Mouse (Mus musculus): ENCODE results near the gene Eml2. TPM values are rescaled to one million over a fixed set of nuclear protein-coding genes. Genes with fewer than 3 reads are reported as not detected.

Eml2 gene
- polyA plus RNA-seq (2015; fragmentation: Nextera tagmentation; extraction: Ambion mirVana): 10.6 and 10.7 TPM in 2 replicates

GRCm38 (mm10) chr7:19175708-19176515 lies at the start of gene Eml2:
Gene Eml2 (plus strand): TSS chr7:19176421.
- Histone ChIP-seq H3K27ac (no peak within 1 kb of the TSS), H3K4me3 (replicated peaks) (peak within 1 kb of the TSS; percentile 20), H3K4me2 (peak within 1 kb of the TSS; percentile 39), H3K9ac (no peak within 1 kb of the TSS), H3K9me3 (no peaks in the 10 kb centered on the region), H3K36me3 (no peaks in the 10 kb centered on the region), H3K4me1 (peaks cover 23% of the 10 kb centered on the region), H3K27me3 (replicated peaks) (peaks cover 51% of the 10 kb centered on the region)
- peak; percentile 27; the same call in 1 of the 2 replicates for ATAC-seq (ENCODE audit: insufficient read depth, low FRiP score, low read depth)
- WGBS: 2% methylated on average over 30 of the region's 30 CpGs

GRCm38 (mm10) chr7:19127744-19128143 lies 48.5 kb upstream of the Eml2 start:
- no peak for ATAC-seq (ENCODE audit: insufficient read depth, low FRiP score, low read depth)
- WGBS: 75% methylated on average over 5 of the region's 5 CpGs
- no peak overlapping the region for H3K9ac ChIP-seq
- no peaks in the 10 kb centered on the region for H3K36me3 ChIP-seq
- no peaks in the 10 kb centered on the region for H3K9me3 ChIP-seq
- H3K4me1 ChIP-seq: peaks cover 6% of the 10 kb centered on the region; the same call in 1 of the 2 replicates
- H3K27ac ChIP-seq: no peak overlapping the region
- H3K27me3 ChIP-seq (replicated peaks): no peaks in the 10 kb centered on the region
- H3K4me2 ChIP-seq: no peak overlapping the region
- H3K4me3 ChIP-seq (replicated peaks): no peak overlapping the region

GRCm38 (mm10) chr7:19129396-19129795 lies 46.8 kb upstream of the Eml2 start:
- Histone ChIP-seq H3K9me3 (no peaks in the 10 kb centered on the region), H3K27ac (no peak overlapping the region), H3K27me3 (replicated peaks) (no peaks in the 10 kb centered on the region), H3K36me3 (peaks cover under 1% of the 10 kb centered on the region; the same call in 1 of the 2 replicates), H3K4me3 (replicated peaks) (no peak overlapping the region), H3K9ac (no peak overlapping the region), H3K4me1 (peaks cover 6% of the 10 kb centered on the region; the same call in 1 of the 2 replicates), H3K4me2 (no peak overlapping the region)
- ATAC-seq (ENCODE audit: insufficient read depth, low FRiP score, low read depth): no peak
- 89% methylated on average over 5 of the region's 5 CpGs for WGBS

GRCm38 (mm10) chr7:19130657-19131056 lies 45.6 kb upstream of the Eml2 start:
- WGBS: 24% methylated on average over 4 of the region's 4 CpGs
- no peak for ATAC-seq (ENCODE audit: insufficient read depth, low FRiP score, low read depth)

GRCm38 (mm10) chr7:19131324-19131848 lies 44.8 kb upstream of the Eml2 start:
- H3K9me3 ChIP-seq: no peaks in the 10 kb centered on the region
- peak overlapping the region; percentile 49 for H3K4me3 ChIP-seq (replicated peaks)
- H3K4me1 ChIP-seq: peaks cover 6% of the 10 kb centered on the region; the same call in 1 of the 2 replicates
- peak; percentile 99 for ATAC-seq (ENCODE audit: insufficient read depth, low FRiP score, low read depth)
- H3K27ac ChIP-seq: peak overlapping the region; percentile 60
- no peaks in the 10 kb centered on the region for H3K27me3 ChIP-seq (replicated peaks)
- H3K36me3 ChIP-seq: peaks cover 18% of the 10 kb centered on the region
- H3K9ac ChIP-seq: no peak overlapping the region
- under 1% methylated on average over 39 of the region's 39 CpGs for WGBS
- peak overlapping the region; percentile 87 for H3K4me2 ChIP-seq

More at GRCm38 (mm10) chr7:19130657-19131056, 45.6 kb upstream of the Eml2 start:
- Histone ChIP-seq H3K9ac (no peak overlapping the region), H3K4me1 (peaks cover 6% of the 10 kb centered on the region; the same call in 1 of the 2 replicates), H3K27me3 (replicated peaks) (no peaks in the 10 kb centered on the region), H3K9me3 (no peaks in the 10 kb centered on the region), H3K27ac (peak overlapping the region; percentile 60), H3K36me3 (peaks cover 11% of the 10 kb centered on the region; the same call in 1 of the 2 replicates), H3K4me3 (replicated peaks) (peak overlapping the region; percentile 49), H3K4me2 (peak overlapping the region; percentile 87)

GRCm38 (mm10) chr7:19136168-19136567 lies 40.1 kb upstream of the Eml2 start:
- H3K4me2 ChIP-seq: no peak overlapping the region
- peaks cover 41% of the 10 kb centered on the region for H3K36me3 ChIP-seq
- H3K9ac ChIP-seq: no peak overlapping the region
- no peaks in the 10 kb centered on the region for H3K27me3 ChIP-seq (replicated peaks)
- 92% methylated on average over 13 of the region's 13 CpGs for WGBS
- no peak overlapping the region for H3K27ac ChIP-seq
- no peak for ATAC-seq (ENCODE audit: insufficient read depth, low FRiP score, low read depth)
- H3K4me1 ChIP-seq: peaks cover 6% of the 10 kb centered on the region; the same call in 1 of the 2 replicates
- no peaks in the 10 kb centered on the region for H3K9me3 ChIP-seq
- H3K4me3 ChIP-seq (replicated peaks): no peak overlapping the region

- ATAC-seq (ENCODE audit: insufficient read depth, low FRiP score, low read depth): no peak
- Histone ChIP-seq H3K4me1 (peaks cover 3% of the 10 kb centered on the region; the same call in 1 of the 2 replicates), H3K36me3 (peaks cover 42% of the 10 kb centered on the region), H3K4me2 (no peak overlapping the region), H3K9me3 (no peaks in the 10 kb centered on the region), H3K27ac (no peak overlapping the region), H3K27me3 (replicated peaks) (no peaks in the 10 kb centered on the region), H3K4me3 (replicated peaks) (no peak overlapping the region), H3K9ac (no peak overlapping the region)
- 90% methylated on average over 38 of the region's 38 CpGs for WGBS
Measured at GRCm38 (mm10) chr7:19136673-19137334, 39.4 kb upstream of the Eml2 start.

GRCm38 (mm10) chr7:19137380-19137779 lies 38.8 kb upstream of the Eml2 start:
- Histone ChIP-seq H3K27me3 (replicated peaks) (no peaks in the 10 kb centered on the region), H3K9me3 (no peaks in the 10 kb centered on the region), H3K4me1 (no peaks in the 10 kb centered on the region), H3K27ac (no peak overlapping the region), H3K9ac (no peak overlapping the region), H3K36me3 (peaks cover 42% of the 10 kb centered on the region), H3K4me2 (no peak overlapping the region), H3K4me3 (replicated peaks) (no peak overlapping the region)
- no peak for ATAC-seq (ENCODE audit: insufficient read depth, low FRiP score, low read depth)
- WGBS: 40% methylated on average over 5 of the region's 5 CpGs

GRCm38 (mm10) chr7:19146793-19147192 lies 29.4 kb upstream of the Eml2 start:
- Histone ChIP-seq H3K9ac (no peak overlapping the region), H3K4me3 (replicated peaks) (no peak overlapping the region), H3K27ac (no peak overlapping the region), H3K9me3 (no peaks in the 10 kb centered on the region), H3K4me2 (no peak overlapping the region), H3K4me1 (peaks cover 17% of the 10 kb centered on the region), H3K36me3 (no peaks in the 10 kb centered on the region), H3K27me3 (replicated peaks) (no peaks in the 10 kb centered on the region)
- WGBS: 87% methylated on average over 10 of the region's 10 CpGs
- no peak for ATAC-seq (ENCODE audit: insufficient read depth, low FRiP score, low read depth)

- no peaks in the 10 kb centered on the region for H3K27me3 ChIP-seq (replicated peaks)
- no peaks in the 10 kb centered on the region for H3K9me3 ChIP-seq
- no peak overlapping the region for H3K4me3 ChIP-seq (replicated peaks)
- peaks cover 17% of the 10 kb centered on the region for H3K4me1 ChIP-seq
- whole genome bisulfite sequencing: 43% methylated on average over 6 of the region's 6 CpGs
- no peaks in the 10 kb centered on the region for H3K36me3 ChIP-seq
- no peak overlapping the region for H3K27ac ChIP-seq
- no peak for ATAC-seq (ENCODE audit: insufficient read depth, low FRiP score, low read depth)
- no peak overlapping the region for H3K9ac ChIP-seq
- H3K4me2 ChIP-seq: peak overlapping the region; percentile 69
Measured at GRCm38 (mm10) chr7:19147497-19148045, 28.6 kb upstream of the Eml2 start.

GRCm38 (mm10) chr7:19148180-19148874 lies 27.9 kb upstream of the Eml2 start:
- ATAC-seq (ENCODE audit: insufficient read depth, low FRiP score, low read depth): no peak

More at GRCm38 (mm10) chr7:19148180-19148874, 27.9 kb upstream of the Eml2 start:
- H3K4me2 ChIP-seq: peak overlapping the region; percentile 69
- H3K4me1 ChIP-seq: peaks cover 17% of the 10 kb centered on the region
- H3K9ac ChIP-seq: peak overlapping the region; percentile 1; the same call in 1 of the 2 replicates
- H3K27me3 ChIP-seq (replicated peaks): no peaks in the 10 kb centered on the region
- no peaks in the 10 kb centered on the region for H3K9me3 ChIP-seq
- WGBS: 12% methylated on average over 20 of the region's 20 CpGs
- H3K36me3 ChIP-seq: peaks cover 4% of the 10 kb centered on the region; the same call in 1 of the 2 replicates
- peak overlapping the region; percentile 65 for H3K4me3 ChIP-seq (replicated peaks)
- peak overlapping the region; percentile 80; the same call in 1 of the 2 replicates for H3K27ac ChIP-seq

Measured in stomach, embryonic 15.5 days (tissue).